Mouse (Mus musculus): ENCODE data around the gene Acvrl1. TPM values are rescaled to one million over a fixed set of nuclear protein-coding genes. Genes with fewer than 3 reads are reported as not detected.

Acvrl1 gene
- total RNA-seq, 2 experiments from 2014 or later = 3.3 TPM; not detected in 1

GRCm38 (mm10) chr15:101161534-101161933, 33.2 kb downstream of the Acvrl1 start:
- no peak for ATAC-seq (replicated peaks; ENCODE audit: low FRiP score, low TSS enrichment, poor library complexity, severe bottlenecking)

- no peak for ATAC-seq (replicated peaks; ENCODE audit: low FRiP score, low TSS enrichment, poor library complexity, severe bottlenecking)
Measured at GRCm38 (mm10) chr15:101163056-101163458, 34.7 kb downstream of the Acvrl1 start.

DNA sequence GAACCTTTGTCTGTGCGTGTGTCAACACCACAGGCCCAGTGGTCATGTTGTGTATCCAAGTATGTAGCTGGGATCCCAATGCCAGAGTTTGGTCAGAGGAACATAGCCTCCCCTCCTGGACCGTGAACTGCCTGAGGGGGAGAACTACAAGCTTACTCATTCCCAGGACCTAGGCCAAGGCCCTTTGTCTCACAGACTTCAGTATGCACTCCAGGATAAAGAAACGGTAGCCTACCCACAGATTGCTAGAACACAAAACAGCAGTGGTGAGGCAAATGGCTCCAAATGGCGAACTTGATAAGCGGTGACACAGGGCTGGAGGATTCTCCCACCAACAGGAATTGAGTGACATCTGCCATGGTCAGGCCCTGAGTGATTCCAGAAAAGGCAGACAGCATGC, 35.5 kb downstream of the Acvrl1 start:
- peak; percentile 54 for ATAC-seq (replicated peaks; ENCODE audit: low FRiP score, low TSS enrichment, poor library complexity, severe bottlenecking)

DNA sequence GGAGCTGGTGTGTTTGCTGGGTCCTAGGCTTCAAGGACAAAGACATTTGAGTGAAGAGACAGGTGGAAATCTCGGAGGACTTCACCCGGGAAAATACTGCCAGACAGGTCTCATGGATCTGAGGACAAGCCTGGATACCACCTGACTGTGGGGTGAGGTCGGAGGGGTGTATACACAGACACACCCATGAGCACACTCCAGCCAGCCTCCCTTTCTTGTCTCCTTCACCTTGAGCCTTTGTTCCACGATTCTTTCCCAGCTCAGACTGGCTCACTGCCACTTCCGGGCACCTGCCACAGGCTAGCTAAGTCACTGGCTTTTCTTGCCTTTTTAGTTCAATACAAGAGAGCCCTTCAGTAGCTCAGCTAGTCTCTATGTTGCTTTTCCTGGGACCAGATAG, 36.0 kb downstream of the Acvrl1 start:
- ATAC-seq (replicated peaks; ENCODE audit: low FRiP score, low TSS enrichment, poor library complexity, severe bottlenecking) = peak; percentile 13; the same call in 1 of the 2 replicates

- ATAC-seq (replicated peaks; ENCODE audit: low FRiP score, low TSS enrichment, poor library complexity, severe bottlenecking) = no peak
Measured at GRCm38 (mm10) chr15:101165658-101166437, 37.5 kb downstream of the Acvrl1 start.

DNA sequence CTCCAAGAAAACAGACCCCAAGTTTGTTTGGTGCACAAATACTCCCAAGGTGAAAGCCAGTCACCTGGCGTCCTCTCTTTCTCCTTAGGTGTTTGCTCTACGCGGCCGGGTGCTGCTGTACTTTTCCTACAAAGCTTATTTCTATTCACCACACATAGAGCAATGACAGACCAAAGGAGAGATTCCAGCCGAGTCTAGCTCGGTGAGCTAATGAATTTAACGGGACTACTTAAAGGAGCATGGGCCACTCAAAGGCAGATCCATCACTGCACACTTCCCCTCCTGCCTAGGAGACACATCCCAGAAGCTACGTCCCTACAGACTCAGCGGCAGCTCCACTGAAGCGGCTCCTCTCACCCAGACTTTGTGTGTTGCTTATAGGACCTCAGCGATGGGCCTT, 39.2 kb downstream of the Acvrl1 start:
- ATAC-seq (replicated peaks; ENCODE audit: low FRiP score, low TSS enrichment, poor library complexity, severe bottlenecking) = no peak

DNA sequence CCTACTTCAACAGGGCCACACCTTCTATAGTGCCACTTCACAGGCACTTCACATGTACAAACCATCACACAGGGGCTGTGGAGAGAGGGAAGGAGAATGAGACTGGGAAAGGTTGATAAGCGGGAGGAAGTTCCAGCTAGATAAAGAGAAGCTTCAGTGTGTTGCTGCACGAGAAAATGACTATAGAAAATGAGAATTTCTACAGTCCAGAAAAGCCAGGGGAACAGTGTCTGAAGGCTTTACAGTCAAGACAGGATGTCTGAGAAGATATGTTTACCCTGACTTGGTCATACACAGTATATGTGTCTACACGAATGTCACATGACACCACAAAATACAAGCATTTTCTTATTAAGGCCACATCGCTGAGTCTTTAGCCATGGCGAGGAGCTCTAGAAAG, 41.6 kb downstream of the Acvrl1 start:
- ATAC-seq (replicated peaks; ENCODE audit: low FRiP score, low TSS enrichment, poor library complexity, severe bottlenecking) = no peak; the same call in 1 of the 2 replicates

DNA sequence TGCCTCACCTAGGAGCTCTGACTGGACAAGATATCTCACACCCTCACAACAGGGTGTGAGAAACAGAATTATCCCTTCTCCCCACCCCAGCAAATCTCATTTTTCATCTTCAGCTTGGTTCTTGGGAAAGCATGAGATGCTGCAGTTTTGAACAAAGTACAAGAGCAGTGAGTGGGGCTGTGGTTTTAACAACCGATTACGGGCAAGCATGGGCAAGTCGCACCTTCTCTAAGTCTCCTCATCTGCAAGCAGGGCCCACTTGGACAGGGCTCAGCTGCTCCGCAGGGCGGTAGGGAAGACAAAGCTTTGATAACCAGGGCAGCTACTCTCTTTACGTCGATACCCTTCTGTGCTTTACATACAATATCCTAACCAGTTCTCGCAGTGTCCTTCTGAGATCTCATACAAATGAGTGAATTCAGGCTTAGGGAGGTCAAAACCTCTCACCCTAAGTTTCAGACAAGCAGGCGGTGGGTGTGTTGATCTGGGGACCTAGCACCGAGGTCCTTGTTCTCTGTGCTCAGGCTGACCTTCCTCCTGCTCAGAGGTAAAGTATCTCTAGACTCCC, 42.2 kb downstream of the Acvrl1 start:
- no peak for ATAC-seq (replicated peaks; ENCODE audit: low FRiP score, low TSS enrichment, poor library complexity, severe bottlenecking)

GRCm38 (mm10) chr15:101171272-101171671, 43.0 kb downstream of the Acvrl1 start:
- no peak for ATAC-seq (replicated peaks; ENCODE audit: low FRiP score, low TSS enrichment, poor library complexity, severe bottlenecking)

- no peak for ATAC-seq (replicated peaks; ENCODE audit: low FRiP score, low TSS enrichment, poor library complexity, severe bottlenecking)
Measured at GRCm38 (mm10) chr15:101172016-101172415, 43.7 kb downstream of the Acvrl1 start.

DNA sequence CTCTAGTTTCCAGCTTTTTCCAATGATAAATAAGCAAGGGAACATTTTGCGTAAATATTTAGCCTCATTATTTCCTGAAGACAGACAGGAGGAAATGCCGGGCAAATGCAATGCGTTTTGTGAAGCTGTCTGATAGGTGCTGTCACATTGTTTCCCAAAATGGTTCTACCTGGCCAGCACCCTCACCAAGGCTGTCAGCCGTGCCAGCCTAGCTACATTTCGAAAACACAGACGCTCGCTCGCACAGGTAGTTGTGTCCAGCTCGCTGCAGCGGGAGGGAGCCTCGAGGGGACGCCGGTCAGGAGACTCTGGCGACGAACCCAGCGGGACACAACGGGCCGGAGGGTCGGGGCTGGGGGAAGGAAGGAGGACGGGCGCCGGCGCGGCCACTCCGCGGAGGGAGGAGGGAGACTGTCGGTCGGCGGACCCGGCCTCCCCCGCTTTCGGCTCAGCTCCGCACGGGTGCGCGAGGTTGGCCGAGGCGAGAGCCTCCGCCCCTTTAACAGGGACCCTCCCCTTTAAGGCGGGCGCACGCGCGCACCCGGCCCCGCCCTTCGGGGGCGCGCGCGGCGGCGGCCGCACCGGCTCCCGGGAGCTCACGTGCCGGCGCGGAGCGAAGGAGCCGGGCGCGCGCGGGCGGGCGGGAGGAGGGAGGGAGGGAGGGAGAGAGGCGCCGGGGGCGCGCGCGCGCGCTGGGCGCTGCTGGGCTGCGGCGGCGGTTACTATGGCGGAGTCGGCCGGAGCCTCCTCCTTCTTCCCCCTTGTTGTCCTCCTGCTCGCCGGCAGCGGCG, 45.3 kb downstream of the Acvrl1 start, which contains the start of gene Acvr1b:
Acvr1b (plus strand) TSS at position 647 of the 791 bp plus-strand sequence.
- ATAC-seq (replicated peaks; ENCODE audit: low FRiP score, low TSS enrichment, poor library complexity, severe bottlenecking) = peak; percentile 74

DNA sequence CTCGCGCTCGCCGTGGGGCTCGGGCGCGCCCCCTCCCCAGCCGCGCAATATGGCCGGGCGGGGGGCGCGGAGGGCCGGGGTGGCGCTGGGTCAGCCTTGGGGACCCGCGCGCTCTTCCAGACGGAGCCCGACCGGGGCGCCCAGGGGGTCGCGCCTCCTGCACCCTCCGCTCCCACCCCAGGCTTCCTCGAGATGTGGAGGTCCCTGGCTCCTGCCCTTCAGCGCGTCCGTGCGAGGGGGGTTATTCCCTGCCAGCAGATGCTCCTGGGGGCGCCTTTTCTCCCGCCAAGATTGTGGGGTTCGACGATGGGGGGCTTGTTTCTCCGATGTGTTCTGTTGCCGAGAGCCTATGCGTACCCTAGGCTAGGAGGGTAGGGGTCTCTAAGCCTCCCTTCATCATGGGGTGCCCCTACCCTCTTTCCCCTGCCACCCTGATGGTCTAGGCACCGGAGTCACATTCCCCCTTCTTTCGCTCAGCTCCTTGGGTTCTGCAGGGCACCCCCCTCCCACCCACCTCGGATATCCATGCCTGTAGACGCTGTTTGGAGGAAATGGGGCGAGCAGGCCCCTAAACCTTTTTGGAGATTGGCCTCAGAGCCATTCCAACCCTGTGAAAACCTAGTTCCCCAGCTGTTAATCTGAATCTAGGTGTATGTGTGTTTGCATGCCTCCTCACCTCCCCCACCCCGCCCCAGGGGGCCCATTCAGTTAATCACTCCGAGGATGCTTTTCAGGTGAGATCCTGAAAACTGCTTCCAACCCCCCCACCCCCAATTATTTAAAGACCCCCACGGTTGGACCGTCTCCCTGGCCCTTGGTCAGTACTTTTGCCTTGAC, 46.2 kb downstream of the Acvrl1 start:
- ATAC-seq (replicated peaks; ENCODE audit: low FRiP score, low TSS enrichment, poor library complexity, severe bottlenecking) = no peak

- ATAC-seq (replicated peaks; ENCODE audit: low FRiP score, low TSS enrichment, poor library complexity, severe bottlenecking) = no peak
Measured at GRCm38 (mm10) chr15:101175131-101175460, 46.8 kb downstream of the Acvrl1 start.

DNA sequence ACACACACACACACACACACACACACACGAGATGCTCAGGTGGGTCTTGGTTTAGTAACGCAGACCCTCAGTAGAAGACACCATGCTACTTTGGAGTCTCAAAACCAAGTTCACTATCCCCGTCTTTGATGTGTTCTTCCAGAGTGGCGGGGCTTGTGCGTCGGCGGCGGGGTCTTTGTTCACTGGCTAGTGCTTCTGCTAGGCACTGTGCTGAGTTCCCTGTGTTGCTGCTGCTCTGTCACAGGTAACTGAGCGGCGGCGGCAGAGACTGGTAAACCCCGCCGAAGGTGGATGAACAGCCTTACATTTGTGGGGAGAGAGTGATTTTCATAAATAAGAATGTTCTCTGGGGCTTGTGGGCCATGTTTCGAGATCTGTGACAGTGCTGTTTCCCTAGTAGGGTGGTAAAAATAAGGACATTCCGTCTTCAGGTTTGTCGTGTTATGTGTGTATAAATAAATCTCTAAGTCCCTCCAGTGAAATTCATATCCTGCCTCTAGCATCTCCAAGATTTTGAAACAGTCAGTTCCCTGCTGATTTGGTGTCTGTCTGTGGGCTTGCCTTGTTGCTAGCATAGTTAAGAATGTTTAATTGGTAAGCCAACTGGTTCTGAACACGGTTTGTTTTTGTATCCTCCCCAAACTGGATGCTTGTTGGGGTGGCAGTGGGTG, 47.4 kb downstream of the Acvrl1 start:
- ATAC-seq (replicated peaks; ENCODE audit: low FRiP score, low TSS enrichment, poor library complexity, severe bottlenecking) = no peak

DNA sequence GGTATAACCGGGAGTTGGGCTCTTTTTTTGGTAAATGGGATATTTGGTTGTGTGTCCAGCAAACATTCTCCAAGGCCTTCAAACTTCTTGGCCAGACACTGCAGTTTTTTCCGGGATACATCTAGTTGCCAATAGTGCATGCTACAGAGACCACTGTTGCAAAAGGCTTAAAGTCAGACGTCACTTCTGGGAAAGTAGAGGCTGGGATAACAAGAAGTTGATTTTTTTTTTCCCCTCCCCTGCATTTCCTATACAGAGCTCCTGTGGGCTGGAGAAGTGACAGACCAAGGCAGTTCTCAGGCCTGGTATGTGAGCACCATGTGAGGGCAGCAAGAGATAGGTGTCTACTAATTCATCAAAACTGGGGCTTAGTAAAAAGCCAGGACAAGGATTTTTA, 48.0 kb downstream of the Acvrl1 start:
- ATAC-seq (replicated peaks; ENCODE audit: low FRiP score, low TSS enrichment, poor library complexity, severe bottlenecking) = no peak

DNA sequence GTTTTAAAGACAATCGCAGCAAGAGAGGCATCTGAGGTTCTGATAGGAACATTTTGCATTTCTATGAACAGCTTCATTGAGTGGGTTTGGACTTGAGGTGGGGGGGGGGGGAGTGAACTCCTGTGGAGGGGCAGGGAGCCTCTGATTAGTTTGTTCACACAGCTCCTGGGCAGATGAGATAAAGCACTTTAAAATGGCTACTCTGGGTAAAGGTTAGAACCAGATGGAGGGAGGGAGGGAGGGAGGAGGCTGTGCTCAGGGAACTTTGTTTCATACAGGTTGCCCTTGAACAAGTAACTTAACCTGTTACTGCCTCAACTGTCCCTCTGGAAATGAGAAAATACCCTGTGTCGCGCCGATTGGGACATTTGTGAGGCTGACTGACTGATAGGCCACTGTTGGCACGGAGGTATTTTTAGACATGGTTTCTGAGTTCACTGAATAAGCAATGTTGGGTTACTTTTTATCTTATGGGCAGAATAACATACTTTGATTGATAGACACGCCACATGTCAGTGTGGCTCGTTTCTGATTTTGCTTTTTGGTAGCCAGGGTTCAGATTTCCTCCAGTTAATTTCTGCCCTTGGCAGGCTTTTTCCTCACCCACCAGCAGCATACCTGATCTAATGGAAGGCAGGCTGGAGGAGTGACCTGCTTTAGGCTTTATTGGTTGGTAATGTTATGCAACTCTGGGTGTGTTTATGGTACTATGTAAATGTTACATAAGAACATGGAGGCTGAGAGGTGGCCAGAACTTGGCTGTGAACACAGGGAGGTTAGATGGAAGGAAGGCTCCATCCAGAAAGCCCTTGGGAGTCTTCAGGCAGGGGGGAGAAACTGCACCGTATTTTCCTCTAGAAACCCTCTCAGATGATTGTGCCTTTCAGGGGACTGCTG, 48.7 kb downstream of the Acvrl1 start:
- peak; percentile 35; the same call in 1 of the 2 replicates for ATAC-seq (replicated peaks; ENCODE audit: low FRiP score, low TSS enrichment, poor library complexity, severe bottlenecking)

DNA sequence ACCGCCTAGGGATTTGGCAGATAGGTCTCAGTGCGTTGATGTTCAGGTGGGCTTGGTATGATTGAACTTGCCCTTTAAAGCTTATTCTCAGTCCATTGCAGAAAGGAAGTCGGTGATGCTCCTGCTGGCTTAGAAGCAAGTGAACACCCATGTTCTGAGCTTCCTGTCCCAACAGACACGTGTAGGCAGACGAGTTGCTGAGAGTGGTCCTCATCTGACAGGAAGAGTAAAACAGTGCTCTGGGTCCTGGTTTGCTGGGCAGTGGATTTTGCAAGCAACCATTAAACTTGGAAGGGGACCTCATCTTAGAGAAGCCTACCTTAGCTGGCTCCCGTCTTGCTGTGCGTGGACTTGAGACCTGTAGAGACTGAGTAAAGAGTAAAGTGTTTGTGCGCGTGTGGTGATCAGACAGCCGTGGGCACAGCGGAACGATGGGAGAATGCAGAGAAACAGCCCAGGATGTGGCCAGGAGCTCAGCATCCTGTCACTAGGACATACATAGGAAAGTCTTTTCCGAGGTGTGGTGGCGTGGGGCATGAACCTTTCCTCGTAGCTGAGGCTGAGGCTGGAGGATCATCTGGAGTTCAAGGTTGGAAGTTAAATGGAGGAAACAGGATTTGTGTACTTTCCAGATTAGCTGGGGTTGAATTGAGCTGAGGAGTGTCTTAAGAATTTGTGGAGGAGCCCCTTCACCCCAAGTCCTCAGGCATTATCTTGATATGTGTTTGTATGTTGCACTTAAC, 52.2 kb downstream of the Acvrl1 start:
- ATAC-seq (replicated peaks; ENCODE audit: low FRiP score, low TSS enrichment, poor library complexity, severe bottlenecking) = no peak

- ATAC-seq (replicated peaks; ENCODE audit: low FRiP score, low TSS enrichment, poor library complexity, severe bottlenecking) = no peak
Measured at GRCm38 (mm10) chr15:101181106-101181466, 52.8 kb downstream of the Acvrl1 start.
